Mouse (Mus musculus) CH12.LX (cell line): ENCODE measurements around the gene Zdhhc25. TPM values are rescaled to one million over a fixed set of nuclear protein-coding genes. Genes with fewer than 3 reads are reported as not detected.

Experiments
- DNase-seq: peaks from one replicate; pipeline ENCODE4 v3.0.0-alpha.2; 2013; ENCODE audit errors: extremely low read depth
- H3K27ac ChIP-seq: 2 replicates; pipeline ENCODE4 v1.5.1; 2012; ENCODE audit warnings: low read depth, mild to moderate bottlenecking, control low read depth, moderate library complexity; ENCODE audit not compliant: insufficient read depth
- H3K27me3 ChIP-seq: replicated peaks from 2 replicates; pipeline ENCODE3; 2012; ENCODE audit warnings: inconsistent platforms
- H3K36me3 ChIP-seq, 2 experiments: replicated peaks in 1 of 2; 2 replicates each; pipeline versions ENCODE3 to v1.6.1; 2012; ENCODE audit warnings: inconsistent platforms in 1 of 2, low read length in 1 of 2, mild to moderate bottlenecking in 1 of 2, mixed read lengths in 1 of 2, moderate library complexity in 1 of 2; ENCODE audit not compliant: control insufficient read depth in 1 of 2, insufficient read depth in 1 of 2
- H3K4me1 ChIP-seq, 2 experiments: 2 replicates each; pipeline ENCODE4 v1.6.1; 2012; ENCODE audit warnings: inconsistent platforms in 1 of 2, moderate library complexity in 1 of 2; ENCODE audit not compliant: insufficient read depth in 2 of 2, control insufficient read depth in 1 of 2
- H3K4me2 ChIP-seq: 2 replicates; pipeline ENCODE4 v1.6.1; 2012; ENCODE audit warnings: low read depth, mild to moderate bottlenecking, control low read depth; ENCODE audit not compliant: poor library complexity, insufficient read depth, severe bottlenecking
- H3K4me3 ChIP-seq, 3 experiments: fragments of 150-350 bp in 1 of 3; sonication (generic) in 1 of 3; replicated peaks in 1 of 3; 2 replicates each; pipeline versions ENCODE3 to v1.5.1; 2011 to 2012; ENCODE audit warnings: low read depth in 2 of 3, low read length in 2 of 3, mild to moderate bottlenecking in 2 of 3, moderate library complexity in 2 of 3, control low read depth in 1 of 3, improper control_type of control experiment in 1 of 3, inconsistent platforms in 1 of 3, mixed read lengths in 1 of 3; ENCODE audit not compliant: poor library complexity in 1 of 3
- H3K79me2 ChIP-seq: replicated peaks from 2 replicates; pipeline ENCODE4 v1.6.1; 2012; ENCODE audit warnings: mild to moderate bottlenecking, moderate library complexity; ENCODE audit not compliant: control insufficient read depth, poor library complexity, insufficient read depth, severe bottlenecking; ENCODE audit errors: extremely low read depth
- H3K9ac ChIP-seq: 2 replicates; pipeline ENCODE4 v1.6.1; 2012; ENCODE audit warnings: low read depth, mild to moderate bottlenecking, control low read depth, moderate library complexity; ENCODE audit not compliant: insufficient read depth
- H3K9me3 ChIP-seq: replicated peaks from 2 replicates; pipeline ENCODE3; 2012; ENCODE audit warnings: low read length, inconsistent platforms, mixed read lengths
- CTCF ChIP-seq, 2 experiments: IDR thresholded peaks in 1 of 2; conservative IDR thresholded peaks in 1 of 2; 2 replicates each; pipeline ENCODE4 v1.5.1; 2011 to 2012; ENCODE audit warnings: low read depth in 2 of 2, low read length in 2 of 2, improper control_type of control experiment in 1 of 2, inconsistent platforms in 1 of 2, mild to moderate bottlenecking in 1 of 2, moderate library complexity in 1 of 2
- JUND ChIP-seq: conservative IDR thresholded peaks from 2 replicates; pipeline ENCODE4 v1.6.1; 2011; ENCODE audit warnings: low read depth, low read length, improper control_type of control experiment
- MYC ChIP-seq: IDR thresholded peaks from 2 replicates; pipeline ENCODE4 v1.6.1; 2011; ENCODE audit warnings: low read depth, mild to moderate bottlenecking, improper control_type of control experiment, low read length
- NRF1 ChIP-seq: IDR thresholded peaks from 2 replicates; pipeline ENCODE4 v1.6.1; 2014; ENCODE audit warnings: low read depth, mild to moderate bottlenecking, inconsistent platforms, low read length, improper control_type of control experiment, moderate library complexity
- POLR2AphosphoS2 ChIP-seq: IDR thresholded peaks from 2 replicates; pipeline ENCODE4 v1.6.1; 2011; ENCODE audit warnings: low read depth, low read length, improper control_type of control experiment
- RAD21 ChIP-seq: IDR thresholded peaks from 2 replicates; pipeline ENCODE4 v1.6.1; 2011; ENCODE audit warnings: low read depth, mild to moderate bottlenecking, low read length, improper control_type of control experiment, moderate library complexity
- SMC3 ChIP-seq: IDR thresholded peaks from 2 replicates; pipeline ENCODE4 v1.6.1; 2011; ENCODE audit warnings: low read depth, low read length, improper control_type of control experiment
- UBTF ChIP-seq: IDR thresholded peaks from 2 replicates; pipeline ENCODE4 v1.6.1; 2012; ENCODE audit warnings: low read depth, mild to moderate bottlenecking, inconsistent platforms, low read length, improper control_type of control experiment, moderate library complexity
- USF1 ChIP-seq: IDR thresholded peaks from 2 replicates; pipeline ENCODE4 v1.6.1; 2014; ENCODE audit warnings: low read depth, mild to moderate bottlenecking, inconsistent platforms, low read length, improper control_type of control experiment
- dilution Hi-C: fragments of 300-500 bp; cut with MboI; formaldehyde crosslinking; loops from 2 replicates; pipeline ENCODE4 v1.14.3; 2020; ENCODE audit warnings: low sequenced_read_pairs; ENCODE audit not compliant: extremely low pct_unique_long_range_greater_than_20kb, extremely low pct_ligation_motif_present
- in situ Hi-C: fragments of 300-500 bp; cut with MboI; formaldehyde crosslinking; loops from 3 replicates; pipeline ENCODE4 v1.14.3; 2019; ENCODE audit warnings: low sequenced_read_pairs, low pct_ligation_motif_present, low pct_unique_long_range_greater_than_20kb, mixed read lengths
- polyA plus RNA-seq: library from polyadenylated mRNA; unstranded; fragments of >175 nt; gene quantifications from 2 replicates; pipeline ENCODE4 v1.2.1, GENCODE M21; 2012; ENCODE audit warnings: low read depth; ENCODE audit not compliant: insufficient read length
- total RNA-seq, 2 experiments: library from RNA; depleted of rRNA; stranded (reverse); fragments of 300-350 nt in 1 of 2; fragments of >200 nt in 1 of 2; gene quantifications; 2 replicates each; pipeline ENCODE4 v1.2.3; 2012 to 2014

Gene Zdhhc25
- total and polyA plus RNA-seq, 3 experiments, result not detected

GRCm38 (mm10) chr15:88651019-88651418 lies 50.9 kb downstream of the Zdhhc25 start:
- H3K9me3 ChIP-seq, result no peaks in the 10 kb centered on the region
- no peak overlapping the region for H3K27ac ChIP-seq
- H3K4me3 ChIP-seq, result no peak overlapping the region
- peaks cover 60% of the 10 kb centered on the region for H3K27me3 ChIP-seq
- no peak overlapping the region for H3K9ac ChIP-seq
- TF ChIP-seq NRF1 (peak; percentile 75), MYC (no peak), CTCF (conservative IDR thresholded peaks at IDR 0.05 in 1 of 2, IDR thresholded peaks at IDR 0.05 in 1 of 2; ENCODE audit: low read depth in 2 of 2, low read length in 2 of 2) (peak; percentile 84 to 92), UBTF (no peak), RAD21 (peak; percentile 81), USF1 (no peak), POLR2AphosphoS2 (no peak), JUND (no peak), SMC3 (peak; percentile 59)
- H3K36me3 ChIP-seq, result no peaks in the 10 kb centered on the region
- no peak overlapping the region for H3K4me2 ChIP-seq
- H3K79me2 ChIP-seq, result no peaks in the 10 kb centered on the region
- H3K4me1 ChIP-seq, result no peaks in the 10 kb centered on the region
- DNase-seq, result peak; percentile 55
- in situ Hi-C loops (no loop called here), dilution Hi-C loops (no loop called here)

Other genes with a start within 250 kb of the Zdhhc25 start
- 15.9 and 16.2 TPM in 2 replicates for gene Brd1, start 133.9 kb downstream of the Zdhhc25 start, total RNA-seq (2012; rRNA removed)
- gene Brd1, start 133.9 kb downstream of the Zdhhc25 start, total RNA-seq (2014; rRNA removed), result 11.7 and 13.6 TPM in 2 replicates
- gene Brd1, start 133.9 kb downstream of the Zdhhc25 start, polyA plus RNA-seq, result 17.7 and 19.1 TPM in 2 replicates
- 13.8 and 16.7 TPM in 2 replicates for gene Zbed4, start 151.4 kb downstream of the Zdhhc25 start, total RNA-seq (2012; rRNA removed)
- 16.7 TPM in 2 replicates for gene Zbed4, start 151.4 kb downstream of the Zdhhc25 start, total RNA-seq (2014; rRNA removed)
- 9.9 and 11.0 TPM in 2 replicates for gene Zbed4, start 151.4 kb downstream of the Zdhhc25 start, polyA plus RNA-seq
- 10.3 and 10.7 TPM in 2 replicates for gene Alg12, start 219.0 kb downstream of the Zdhhc25 start, total RNA-seq (2012; rRNA removed)
- gene Alg12, start 219.0 kb downstream of the Zdhhc25 start, total RNA-seq (2014; rRNA removed), result 7.5 and 8.1 TPM in 2 replicates
- gene Alg12, start 219.0 kb downstream of the Zdhhc25 start, polyA plus RNA-seq, result 7.1 and 8.5 TPM in 2 replicates
- 85.0 and 150 TPM in 2 replicates for gene Creld2, start 219.3 kb downstream of the Zdhhc25 start, total RNA-seq (2012; rRNA removed)
- gene Creld2, start 219.3 kb downstream of the Zdhhc25 start, total RNA-seq (2014; rRNA removed), result 63.6 and 67.6 TPM in 2 replicates
- 93.8 and 107 TPM in 2 replicates for gene Creld2, start 219.3 kb downstream of the Zdhhc25 start, polyA plus RNA-seq